Mouse (Mus musculus) granulocyte monocyte progenitor cell, adult 5-6 weeks (primary cell): ENCODE data around the gene Trpm7. TPM values are rescaled to one million over a fixed set of nuclear protein-coding genes. Genes with fewer than 3 reads are reported as not detected.
A peak's percentile ranks its signal among the peaks of the same experiment; 100 is the strongest.
"Not testable (repeated sequence)": the region's sequence is repeated elsewhere in the genome, so short reads cannot be mapped to it uniquely, and the experiment has no call there.

Source experiments
- ATAC-seq: replicated peaks from 2 replicates; pipeline ENCODE4 v1.8.0; 2016; ENCODE audit warnings: mild to moderate bottlenecking, moderate TSS enrichment, inconsistent platforms; ENCODE audit not compliant: poor library complexity, severe bottlenecking
- total RNA-seq, 2 experiments: library from RNA; stranded (forward) in 1 of 2; stranded (reverse) in 1 of 2; fragments of 200-712, 200-1000 nt in 1 of 2; fragments of >200 nt in 1 of 2; fragmentation: Nextera tagmentation in 1 of 2; gene quantifications; 2 replicates each; pipeline ENCODE4 v1.2.3; 2014 to 2017

Trpm7 gene
- total RNA-seq (2014; fragmentation: Nextera tagmentation) = 46.9 and 86.4 TPM in 2 replicates
- 77.3 and 91.7 TPM in 2 replicates for total RNA-seq (2017)

- ATAC-seq = peak; percentile 97
Observed at GRCm38 (mm10) chr2:126875871-126876796, at the start of gene Trpm7. Gene Trpm7, minus strand, starts transcription at chr2:126876230.

- no peak for ATAC-seq
Observed at GRCm38 (mm10) chr2:126920358-126921060, 44.5 kb upstream of the Trpm7 start.

GRCm38 (mm10) chr2:126916236-126916635 is 40.2 kb upstream of the Trpm7 start:
- ATAC-seq = no peak

GRCm38 (mm10) chr2:126914096-126914495 is 38.1 kb upstream of the Trpm7 start:
- ATAC-seq = no peak

- no peak for ATAC-seq
Observed at GRCm38 (mm10) chr2:126904162-126904561, 28.1 kb upstream of the Trpm7 start.

GRCm38 (mm10) chr2:126897511-126897910 is 21.5 kb upstream of the Trpm7 start:
- no peak for ATAC-seq

GRCm38 (mm10) chr2:126896941-126897340 is 20.9 kb upstream of the Trpm7 start:
- ATAC-seq = no peak

- ATAC-seq = no peak
Observed at GRCm38 (mm10) chr2:126894245-126894644, 18.2 kb upstream of the Trpm7 start.

GRCm38 (mm10) chr2:126892316-126892715 is 16.3 kb upstream of the Trpm7 start:
- no peak for ATAC-seq

- ATAC-seq = no peak
Observed at GRCm38 (mm10) chr2:126891743-126892142, 15.7 kb upstream of the Trpm7 start.

- no peak for ATAC-seq
Observed at GRCm38 (mm10) chr2:126887141-126887540, 11.1 kb upstream of the Trpm7 start.

GRCm38 (mm10) chr2:126885871-126886270 is 9.8 kb upstream of the Trpm7 start:
- no peak for ATAC-seq

GRCm38 (mm10) chr2:126882711-126883110 is 6.7 kb upstream of the Trpm7 start:
- not testable (repeated sequence) for ATAC-seq

- no peak for ATAC-seq
Observed at GRCm38 (mm10) chr2:126877991-126878390, 2.0 kb upstream of the Trpm7 start.

- 0 out of 2 replicates have a peak, but pooled peaks have one; percentile 13 for ATAC-seq
Observed at GRCm38 (mm10) chr2:126875516-126875835, 554 bp downstream of the Trpm7 start.

GRCm38 (mm10) chr2:126874809-126875515 is 1.1 kb downstream of the Trpm7 start:
- no peak for ATAC-seq

- no peak for ATAC-seq
Observed at GRCm38 (mm10) chr2:126866301-126866700, 9.7 kb downstream of the Trpm7 start.

- ATAC-seq = no peak
Observed at GRCm38 (mm10) chr2:126865501-126866199, 10.4 kb downstream of the Trpm7 start.

GRCm38 (mm10) chr2:126865026-126865425 is 11.0 kb downstream of the Trpm7 start:
- no peak for ATAC-seq

- no peak for ATAC-seq
Observed at GRCm38 (mm10) chr2:126844751-126845150, 31.3 kb downstream of the Trpm7 start.
